Mouse (Mus musculus) intestine, embryonic 15.5 days (tissue): ENCODE data around the gene Csf1. TPM values are rescaled to one million over a fixed set of nuclear protein-coding genes. Genes with fewer than 3 reads are reported as not detected.
A peak's percentile ranks its signal among the peaks of the same experiment; 100 is the strongest.

ENCODE experiments used
- ATAC-seq: fragments of 200-750 bp; cut with Nextera tagmentation; 2 replicates; pipeline ENCODE4 v1.8.0; 2017; ENCODE audit warnings: moderate TSS enrichment, moderate library complexity
- H3K27ac ChIP-seq: fragments of 300-500 bp; sonication (generic); 2 replicates; pipeline ENCODE4 v1.5.1; 2015; ENCODE audit warnings: mild to moderate bottlenecking, inconsistent platforms
- H3K27me3 ChIP-seq: fragments of 300-500 bp; sonication (generic); replicated peaks from 2 replicates; pipeline ENCODE4 v1.6.1; 2015; ENCODE audit warnings: inconsistent platforms
- H3K36me3 ChIP-seq: fragments of 300-500 bp; sonication (generic); 2 replicates; pipeline ENCODE4 v1.6.1; 2015; ENCODE audit warnings: inconsistent platforms
- H3K4me1 ChIP-seq: fragments of 300-500 bp; sonication (generic); replicated peaks from 2 replicates; pipeline ENCODE4 v1.6.1; 2015; ENCODE audit warnings: inconsistent platforms
- H3K4me2 ChIP-seq: fragments of 300-500 bp; sonication (generic); replicated peaks from 2 replicates; pipeline ENCODE4 v1.6.1; 2015; ENCODE audit warnings: mild to moderate bottlenecking, inconsistent platforms
- H3K4me3 ChIP-seq: fragments of 300-500 bp; sonication (generic); replicated peaks from 2 replicates; pipeline ENCODE4 v1.5.1; 2015; ENCODE audit warnings: inconsistent platforms
- H3K9ac ChIP-seq: fragments of 300-500 bp; sonication (generic); 2 replicates; pipeline ENCODE4 v1.6.1; 2015; ENCODE audit warnings: inconsistent platforms
- H3K9me3 ChIP-seq: fragments of 300-500 bp; sonication (generic); 2 replicates; pipeline ENCODE4 v1.6.1; 2016; ENCODE audit warnings: inconsistent platforms
- WGBS: fragments of 180-500 bp; shearing (Covaris S2); methylation state at CpG from one replicate; pipeline ENCODE4 v1.1.7; 2015; 5-methylcytosine and 5-hydroxymethylcytosine counted together
- polyA plus RNA-seq: library from polyadenylated mRNA; unstranded; fragments of >200 nt; fragmentation: Nextera tagmentation; extraction: Ambion mirVana; gene quantifications from 2 replicates; pipeline ENCODE4 v1.2.1, GENCODE M21; 2015

Gene Csf1
- polyA plus RNA-seq, 1 experiment from 2014 or later: 13.3 TPM

GRCm38 (mm10) chr3:107709156-107709555 is 51.1 kb downstream of the Csf1 start:
- Histone ChIP-seq H3K4me3 (no peak overlapping the region), H3K9me3 (no peaks in the 10 kb centered on the region), H3K4me1 (0 out of 2 replicates have a peak, but pooled peaks cover 3% of the 10 kb centered on the region), H3K9ac (no peak overlapping the region), H3K27me3 (no peaks in the 10 kb centered on the region), H3K27ac (no peak overlapping the region), H3K36me3 (no peaks in the 10 kb centered on the region), H3K4me2 (no peak overlapping the region)
- no peak for ATAC-seq
- 64% methylated on average over 3 of the region's 3 CpGs for WGBS

GRCm38 (mm10) chr3:107707239-107707638 is 53.0 kb downstream of the Csf1 start:
- WGBS: 53% methylated on average over 4 of the region's 4 CpGs
- Histone ChIP-seq H3K27me3 (no peaks in the 10 kb centered on the region), H3K9ac (no peak overlapping the region), H3K4me3 (no peak overlapping the region), H3K4me2 (no peak overlapping the region), H3K9me3 (no peaks in the 10 kb centered on the region), H3K36me3 (no peaks in the 10 kb centered on the region), H3K27ac (no peak overlapping the region), H3K4me1 (no peaks in the 10 kb centered on the region)
- ATAC-seq: no peak

GRCm38 (mm10) chr3:107706164-107706563 is 54.1 kb downstream of the Csf1 start:
- H3K4me2 ChIP-seq: no peak overlapping the region
- no peaks in the 10 kb centered on the region for H3K27me3 ChIP-seq
- ATAC-seq: no peak

DNA sequence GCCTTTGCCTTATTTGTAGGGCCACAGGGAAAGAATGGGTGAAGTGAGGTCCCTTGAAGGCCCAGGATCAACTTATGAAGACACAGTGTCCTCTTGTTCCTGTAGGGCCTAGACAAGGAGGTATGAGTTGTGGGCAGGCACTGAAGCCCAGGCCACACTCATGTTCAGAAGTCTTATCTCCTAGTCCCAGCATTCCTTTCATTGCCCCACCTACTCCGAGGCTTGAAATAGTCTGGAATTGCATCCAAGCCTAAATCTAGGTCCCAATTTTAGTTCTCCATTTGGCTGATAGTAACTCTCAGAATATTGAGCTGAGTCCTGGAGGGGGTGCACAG is 55.9 kb downstream of the Csf1 start:
- H3K4me1 ChIP-seq: no peaks in the 10 kb centered on the region
- no peak for ATAC-seq
- no peak overlapping the region for H3K4me3 ChIP-seq
- H3K9ac ChIP-seq: no peak overlapping the region
- no peaks in the 10 kb centered on the region for H3K36me3 ChIP-seq
- WGBS: 97% methylated on average over 1 of the region's 1 CpGs
- H3K27me3 ChIP-seq: no peaks in the 10 kb centered on the region
- H3K9me3 ChIP-seq: no peaks in the 10 kb centered on the region
- H3K4me2 ChIP-seq: no peak overlapping the region
- no peak overlapping the region for H3K27ac ChIP-seq

More at GRCm38 (mm10) chr3:107706164-107706563, 54.1 kb downstream of the Csf1 start:
- H3K4me1 ChIP-seq: no peaks in the 10 kb centered on the region
- no peak overlapping the region for H3K27ac ChIP-seq
- no peaks in the 10 kb centered on the region for H3K36me3 ChIP-seq
- no peak overlapping the region for H3K9ac ChIP-seq
- no peak overlapping the region for H3K4me3 ChIP-seq
- 28% methylated on average over 2 of the region's 2 CpGs for WGBS
- no peaks in the 10 kb centered on the region for H3K9me3 ChIP-seq

DNA sequence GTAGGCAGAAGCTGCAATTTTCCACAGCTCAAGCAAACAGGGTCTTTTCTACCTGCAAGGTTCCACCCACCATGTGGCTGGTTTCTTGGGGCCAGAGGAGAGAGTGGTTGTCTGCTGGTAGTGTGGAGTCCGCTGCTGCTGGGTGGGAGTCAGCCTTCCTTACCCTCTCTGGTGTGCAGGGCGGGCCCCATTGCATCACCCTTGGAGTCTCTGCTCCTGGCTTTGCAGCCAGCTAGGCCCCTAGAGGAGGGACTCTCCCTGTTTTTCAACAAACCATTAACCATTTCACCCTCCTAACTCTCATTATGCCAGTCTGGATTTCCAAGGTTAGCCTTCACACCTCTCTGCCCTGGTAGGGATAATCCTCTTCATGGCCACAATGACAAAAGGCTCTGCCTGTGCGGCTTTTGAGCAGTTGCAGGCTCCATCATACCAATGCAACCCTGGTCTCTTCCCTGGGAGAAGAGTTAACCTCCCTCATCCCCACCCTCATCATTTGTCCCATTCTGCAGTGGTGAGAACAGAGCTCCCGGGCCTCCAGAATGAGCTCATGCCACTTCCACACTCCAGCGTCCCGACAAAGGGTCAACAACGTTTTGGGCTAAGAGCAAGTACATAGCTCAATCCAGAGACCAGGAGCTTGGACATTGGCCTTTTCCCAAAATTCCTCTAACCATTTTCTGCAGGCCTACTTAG is 56.4 kb downstream of the Csf1 start:
- Histone ChIP-seq H3K4me1 (no peaks in the 10 kb centered on the region), H3K27me3 (no peaks in the 10 kb centered on the region), H3K4me2 (no peak overlapping the region), H3K4me3 (no peak overlapping the region), H3K27ac (no peak overlapping the region), H3K9ac (no peak overlapping the region), H3K36me3 (no peaks in the 10 kb centered on the region), H3K9me3 (no peaks in the 10 kb centered on the region)
- ATAC-seq: no peak
- 82% methylated on average over 7 of the region's 7 CpGs for WGBS

GRCm38 (mm10) chr3:107701767-107702394 is 58.4 kb downstream of the Csf1 start:
- 91% methylated on average over 1 of the region's 1 CpGs for WGBS
- no peak overlapping the region for H3K9ac ChIP-seq
- H3K4me3 ChIP-seq: no peak overlapping the region
- no peaks in the 10 kb centered on the region for H3K27me3 ChIP-seq
- no peak for ATAC-seq
- no peaks in the 10 kb centered on the region for H3K9me3 ChIP-seq
- no peak overlapping the region for H3K4me2 ChIP-seq
- H3K36me3 ChIP-seq: no peaks in the 10 kb centered on the region
- no peak overlapping the region for H3K27ac ChIP-seq
- H3K4me1 ChIP-seq: 0 out of 2 replicates have a peak, but pooled peaks cover 2% of the 10 kb centered on the region

- Histone ChIP-seq H3K4me3 (no peak overlapping the region), H3K27ac (no peak overlapping the region), H3K27me3 (no peaks in the 10 kb centered on the region), H3K4me2 (no peak overlapping the region), H3K9ac (no peak overlapping the region), H3K4me1 (peaks cover 5% of the 10 kb centered on the region; the same call in 1 of the 2 replicates), H3K36me3 (no peaks in the 10 kb centered on the region), H3K9me3 (no peaks in the 10 kb centered on the region)
- 88% methylated on average over 2 of the region's 2 CpGs for WGBS
- ATAC-seq: no peak
Observed at GRCm38 (mm10) chr3:107700625-107701024, 59.6 kb downstream of the Csf1 start.

DNA sequence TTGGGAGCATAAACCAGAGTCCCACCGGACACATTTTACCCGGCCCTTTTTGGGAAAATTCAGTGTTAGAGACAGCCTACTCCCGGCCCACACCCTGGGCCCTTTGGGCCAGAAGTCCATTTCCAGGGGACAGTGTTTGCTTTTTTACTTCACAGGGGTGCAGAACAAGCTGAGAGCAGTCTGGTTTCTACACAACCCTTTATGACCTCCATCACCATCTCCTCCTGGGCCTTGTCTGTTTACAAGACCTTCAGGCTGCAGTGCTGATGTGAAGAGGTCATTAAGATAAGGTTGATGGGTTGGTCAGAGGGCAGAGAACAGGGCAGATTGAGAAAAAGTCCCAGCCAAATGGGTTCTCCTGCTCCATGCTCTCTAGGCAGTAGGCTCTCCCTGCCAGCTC is 63.4 kb downstream of the Csf1 start:
- peak overlapping the region; percentile 44 for H3K4me2 ChIP-seq
- no peaks in the 10 kb centered on the region for H3K9me3 ChIP-seq
- WGBS: 23% methylated on average over 3 of the region's 3 CpGs
- no peaks in the 10 kb centered on the region for H3K36me3 ChIP-seq
- peaks cover 16% of the 10 kb centered on the region; the same call in 1 of the 2 replicates for H3K4me1 ChIP-seq
- no peak overlapping the region for H3K27ac ChIP-seq
- H3K4me3 ChIP-seq: no peak overlapping the region
- ATAC-seq: peak; percentile 37
- H3K9ac ChIP-seq: no peak overlapping the region
- no peaks in the 10 kb centered on the region for H3K27me3 ChIP-seq

DNA sequence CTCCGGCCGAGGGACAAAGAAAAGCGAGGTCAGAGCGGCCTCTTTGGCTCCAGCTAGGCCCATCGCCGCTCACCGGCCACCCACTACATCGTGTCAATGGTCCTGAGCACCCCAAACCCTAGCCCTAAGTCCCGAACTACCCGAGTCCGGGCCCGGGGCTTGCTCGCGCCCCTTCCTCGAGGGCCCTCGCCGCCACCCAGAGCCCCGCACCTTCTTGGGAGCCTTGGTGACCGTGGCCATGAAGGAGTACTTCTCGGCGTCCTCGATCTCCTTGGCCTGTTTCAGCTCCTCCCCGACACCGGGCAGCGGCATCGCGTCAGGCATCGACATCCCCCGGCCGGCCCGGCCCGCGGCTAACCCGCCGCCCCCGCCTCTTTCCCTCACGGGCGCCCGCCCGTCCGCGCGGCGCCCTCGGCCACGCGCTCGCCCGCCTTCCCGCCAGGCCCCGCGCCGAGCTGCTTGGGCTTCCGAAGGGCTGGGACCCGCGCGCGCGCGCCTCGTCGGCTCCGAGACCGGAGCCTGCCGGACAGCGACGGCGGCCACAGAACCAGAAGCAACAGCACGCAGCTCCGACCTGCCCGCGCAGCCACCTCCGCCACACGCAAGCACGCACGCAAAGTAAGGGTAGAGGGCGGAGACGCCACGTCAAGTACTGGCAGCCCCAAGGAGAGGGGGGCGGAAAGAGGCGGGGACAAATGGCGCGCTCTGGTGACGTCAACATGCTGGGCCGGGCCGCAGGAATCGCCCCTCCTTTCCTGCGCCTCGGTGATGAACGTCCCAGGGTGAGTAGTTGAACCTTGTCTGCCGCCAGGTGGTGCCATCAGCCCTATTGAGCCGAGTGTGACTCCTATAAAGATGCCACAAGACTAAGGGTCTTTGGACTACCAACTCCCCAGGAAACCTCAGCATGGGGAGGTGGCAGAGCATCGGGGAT is 64.1 kb downstream of the Csf1 start, which contains the start of gene Ahcyl1:
Gene Ahcyl1 (minus strand): TSS at position 613 of the 934 bp plus-strand sequence.
- WGBS: under 1% methylated on average over 93 of the region's 93 CpGs
- peak; percentile 98 for ATAC-seq
- peak within 1 kb of the TSS; percentile 81 for H3K4me2 ChIP-seq
- peak within 1 kb of the TSS; percentile 81 for H3K4me3 ChIP-seq
- peak within 1 kb of the TSS; percentile 95 for H3K27ac ChIP-seq
- no peaks in the 10 kb centered on the region for H3K27me3 ChIP-seq
- H3K4me1 ChIP-seq: peaks cover 19% of the 10 kb centered on the region; the same call in 1 of the 2 replicates
- H3K36me3 ChIP-seq: no peaks in the 10 kb centered on the region
- H3K9me3 ChIP-seq: no peaks in the 10 kb centered on the region
- peak within 1 kb of the TSS; percentile 94 for H3K9ac ChIP-seq

GRCm38 (mm10) chr3:107695219-107695947 is 64.9 kb downstream of the Csf1 start:
- Histone ChIP-seq H3K27ac (peak overlapping the region; percentile 95), H3K9ac (peak overlapping the region; percentile 94), H3K27me3 (no peaks in the 10 kb centered on the region), H3K4me2 (peak overlapping the region; percentile 81), H3K36me3 (no peaks in the 10 kb centered on the region), H3K4me1 (peaks cover 27% of the 10 kb centered on the region; the same call in 1 of the 2 replicates), H3K4me3 (peak overlapping the region; percentile 81), H3K9me3 (no peaks in the 10 kb centered on the region)
- ATAC-seq: no peak
- WGBS: 4% methylated on average over 16 of the region's 16 CpGs

GRCm38 (mm10) chr3:107694256-107694900 is 65.9 kb downstream of the Csf1 start:
- WGBS: 43% methylated on average over 2 of the region's 2 CpGs
- ATAC-seq: no peak
- no peaks in the 10 kb centered on the region for H3K27me3 ChIP-seq
- H3K36me3 ChIP-seq: no peaks in the 10 kb centered on the region
- peaks cover 31% of the 10 kb centered on the region for H3K4me1 ChIP-seq
- 0 out of 2 replicates have a peak overlapping the region, but pooled peaks have one; percentile 81 for H3K4me3 ChIP-seq
- no peaks in the 10 kb centered on the region for H3K9me3 ChIP-seq
- peak overlapping the region; percentile 81 for H3K4me2 ChIP-seq
- peak overlapping the region; percentile 94 for H3K9ac ChIP-seq
- no peak overlapping the region for H3K27ac ChIP-seq
